Mouse (Mus musculus): ENCODE results near the gene Car1.

GRCm38 (mm10) chr3:14831219-14831835 lies 23.2 kb upstream of the Car1 start:
- TF ChIP-seq POLR2A (IDR thresholded peaks at IDR 0.05; ENCODE audit: low read depth, low read length) (no peak), CTCF (IDR thresholded peaks at IDR 0.05; ENCODE audit: borderline replicate concordance, insufficient read depth, low read length) (no peak)
